ENCODE assay signal across 8 mouse cellular contexts in genomic region chr1:40797348-40797747, GRCm38 (mm10). TPM values are rescaled to one million over a fixed set of nuclear protein-coding genes. Genes with fewer than 3 reads are reported as not detected.
DNase-seq lines count a peak whose midpoint lies in the region; ATAC-seq lines count a peak whose summit lies in the region.

No protein-coding gene starts in this region.

- peaks cover 13% of the 10 kb centered on the region; the same call in 1 of the 2 replicates for H3K27me3 ChIP-seq in liver, embryonic 12.5 days (replicated peaks)

- DNase-seq in liver: peak; percentile 63
- peak; percentile 76 for DNase-seq in adrenal gland, postnatal 10 days
- DNase-seq in embryo, embryonic 11.5 days (ENCODE audit: low read depth, low spot score): peak; percentile 35
- peak; percentile 72 to 81 for DNase-seq in heart, postnatal 14 days
- DNase-seq in layer of hippocampus, postnatal 14 days (ENCODE audit: low spot score in 2 of 2): peak; percentile 57 to 67
- DNase-seq in spleen, postnatal 4 days (ENCODE audit: low spot score in 2 of 2): peak; percentile 43 to 79

- no peak overlapping the region for H3K4me2 ChIP-seq in liver, embryonic 12.5 days

- WGBS in liver, embryonic 12.5 days (ENCODE audit: insufficient replicate concordance): 11% methylated on average over 5 of the region's 5 CpGs

- no peak overlapping the region for H3K4me3 ChIP-seq in liver, embryonic 12.5 days

- intact Hi-C loops in heart, postnatal 14 days (cut with DNase I): no loop called here

- no peak for ATAC-seq in liver, embryonic 12.5 days
- ATAC-seq in megakaryocyte, adult 5-6 weeks (ENCODE audit: poor library complexity, severe bottlenecking): peak; percentile 84

- H3K9me3 ChIP-seq in liver, embryonic 12.5 days (replicated peaks): no peaks in the 10 kb centered on the region

- no peak overlapping the region for H3K9ac ChIP-seq in liver, embryonic 12.5 days

- H3K4me1 ChIP-seq in liver, embryonic 12.5 days: no peaks in the 10 kb centered on the region; the same call in 1 of the 2 replicates

- no peak overlapping the region for H3K27ac ChIP-seq in liver, embryonic 12.5 days

- no peaks in the 10 kb centered on the region for H3K36me3 ChIP-seq in liver, embryonic 12.5 days

RNA-seq across cellular contexts. Expression of gene Mfsd9, which starts 6.9 kb away (rescaled TPM):
- polyA plus RNA-seq in liver, embryonic 12.5 days (2016; fragmentation: Nextera tagmentation; extraction: Ambion mirVana): 0.99 and 1.4 TPM in 2 replicates
- total RNA-seq in adrenal gland, postnatal 10 days (2021): 1 to 10 TPM; 3.3 to 5.5 TPM
- total RNA-seq in heart, postnatal 14 days (2021): under 1 TPM; 0.48 to 0.63 TPM
- 1 to 10 TPM; 5.3 to 5.6 TPM for total RNA-seq in layer of hippocampus, postnatal 14 days (2021)
- 2.3 and 2.4 TPM in 2 replicates for total RNA-seq in megakaryocyte, adult 5-6 weeks (2015)
- 1.8 and 2.4 TPM in 2 replicates for total RNA-seq in megakaryocyte, adult 5-6 weeks (2017)

RNA-seq across cellular contexts. Expression of gene Tmem182, which starts 8.1 kb away (rescaled TPM):
- polyA plus RNA-seq in liver, embryonic 12.5 days (2016; fragmentation: Nextera tagmentation; extraction: Ambion mirVana): not detected in 2 replicates
- total RNA-seq in adrenal gland, postnatal 10 days (2021): 10 to 100 TPM in 1 of 2 experiments, 1 to 10 TPM in 1; 7.2 to 25.0 TPM
- 100 to 1,000 TPM; 125 to 135 TPM for total RNA-seq in heart, postnatal 14 days (2021)
- total RNA-seq in layer of hippocampus, postnatal 14 days (2021): under 1 TPM; 0.39 to 0.67 TPM
- total RNA-seq in megakaryocyte, adult 5-6 weeks (2015): not detected in 2 replicates
- not detected in 2 replicates for total RNA-seq in megakaryocyte, adult 5-6 weeks (2017)

Comparison
In these comparisons a context has a peak if more than half of its experiments do, and no peak if none do; other contexts are left out.
1. RNA of gene Tmem182, which starts 8.1 kb away (total RNA-seq): 125 to 135 TPM in heart, postnatal 14 days and 7.2 to 25.0 TPM in adrenal gland, postnatal 10 days; 0.39 to 0.67 TPM in layer of hippocampus, postnatal 14 days and not detected in megakaryocyte, adult 5-6 weeks; every median in the first group is over 4 times any median in the second.
2. Peak in every context shown above with its lines, with median percentiles within 50 percentile points of each other: DNase-seq.